Mouse (Mus musculus): Measurements from ENCODE around the gene Mgat4b.
"Not testable (repeated sequence)": the region's sequence is repeated elsewhere in the genome, so short reads cannot be mapped to it uniquely, and the experiment has no call there.

The Mgat4b gene

DNA sequence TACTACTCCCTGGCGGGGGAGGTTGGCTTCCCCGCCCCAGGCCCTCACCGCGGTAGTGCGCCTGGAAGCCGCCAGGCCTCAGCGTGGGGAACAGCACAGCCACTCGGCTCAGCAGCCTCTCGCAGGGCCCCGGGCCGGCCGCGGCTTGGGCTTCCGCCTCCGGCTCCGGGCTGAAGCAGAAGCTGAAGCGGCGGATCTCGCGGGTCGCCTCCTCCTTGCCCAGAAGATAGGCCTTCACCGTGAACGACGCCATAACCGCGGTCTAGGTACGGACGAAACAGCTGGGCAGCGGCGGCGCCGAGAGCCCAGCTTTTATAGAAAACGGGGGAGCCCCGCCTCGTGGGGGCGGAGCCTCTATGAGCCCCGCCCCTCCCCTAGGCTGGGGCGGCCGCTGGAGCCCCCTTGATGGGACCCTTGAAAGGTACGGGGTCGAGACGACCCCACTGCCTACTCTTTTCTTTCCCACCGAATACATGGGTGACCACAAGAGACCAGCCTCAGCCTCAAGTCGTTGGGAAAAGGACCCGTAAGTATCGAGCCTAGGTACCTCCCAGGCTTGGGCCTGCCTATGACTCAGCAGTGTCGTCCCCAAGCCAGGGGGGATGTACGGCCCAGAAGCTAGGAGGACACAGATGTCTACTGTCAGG lies at the start of gene Mgat4b, which contains the start of gene Sqstm1:
Mgat4b (plus strand) TSS at position 386 of the 647 bp plus-strand sequence.
Sqstm1 (minus strand) TSS at position 323 of the 647 bp plus-strand sequence.
- DNase-seq (ENCODE audit: low read depth): peak; percentile 61

DNA sequence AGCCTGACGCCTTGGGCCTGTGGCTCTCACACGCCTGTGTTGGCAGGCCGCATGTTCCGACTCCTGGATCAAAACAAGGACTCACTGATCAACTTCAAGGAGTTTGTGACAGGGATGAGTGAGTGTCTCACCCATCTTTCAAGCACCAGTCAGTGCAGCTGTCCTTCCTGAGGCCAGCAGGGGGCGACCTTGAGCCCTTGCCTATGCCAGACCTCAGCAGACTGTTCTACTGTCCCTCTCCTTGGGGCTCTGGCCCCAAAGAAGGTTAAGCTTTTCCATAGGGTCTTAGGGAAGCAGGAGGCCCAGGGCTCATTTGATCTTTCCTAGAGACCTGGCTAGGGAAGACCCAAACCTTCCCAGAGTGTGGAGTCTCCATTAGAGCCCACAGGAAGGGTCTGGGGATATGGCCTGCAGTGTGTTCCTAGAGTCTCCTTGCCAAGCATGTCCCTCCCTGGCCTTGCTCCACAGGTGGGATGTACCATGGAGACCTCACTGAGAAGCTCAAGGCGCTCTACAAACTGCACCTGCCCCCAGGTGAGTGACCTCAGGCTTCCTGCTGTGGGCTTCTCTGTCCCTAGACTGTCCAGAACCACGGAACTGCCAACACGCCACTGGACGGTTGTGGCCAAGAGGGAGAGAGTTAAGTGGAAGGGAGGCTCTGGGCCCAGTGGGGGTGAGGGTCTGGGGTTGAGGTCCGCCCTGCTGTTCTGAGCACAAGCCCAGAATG lies 48.9 kb upstream of the Mgat4b start:
- DNase-seq (ENCODE audit: low read depth): peak; percentile 66

DNA sequence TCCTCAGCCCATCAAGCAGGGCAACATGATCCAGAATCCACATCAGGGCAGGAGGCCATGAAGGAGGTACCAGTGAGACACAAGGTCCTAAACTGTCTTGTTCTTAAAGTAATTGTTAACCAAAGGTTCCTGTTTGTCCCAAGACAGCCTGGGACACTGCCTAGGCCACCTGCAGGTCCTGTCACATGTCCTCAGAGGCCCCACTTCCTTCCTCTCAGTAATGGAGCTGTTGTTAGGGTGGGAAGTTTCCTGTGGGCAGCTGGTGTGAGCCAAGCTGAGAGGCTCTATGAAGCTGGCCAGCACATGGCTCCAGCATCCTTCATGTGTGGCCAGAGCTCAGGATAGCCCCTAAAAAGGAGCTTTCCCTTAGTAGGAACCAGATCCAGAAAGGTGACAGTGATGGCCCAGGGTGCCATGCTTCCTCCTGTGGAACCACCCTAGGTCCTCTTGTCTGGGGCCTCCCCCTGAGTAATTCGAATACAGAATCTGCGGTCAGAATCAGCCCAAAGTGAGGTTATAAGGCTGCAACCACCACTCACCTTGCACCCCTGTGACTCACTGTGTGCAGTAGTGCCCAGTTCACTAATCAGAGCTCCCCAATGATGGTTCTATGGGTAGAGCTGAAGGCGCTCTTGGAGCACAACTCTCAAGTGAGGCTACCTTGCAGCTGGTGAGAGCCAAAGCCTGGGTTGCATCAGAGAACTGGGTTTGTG lies 48.2 kb upstream of the Mgat4b start:
- peak; percentile 8 for DNase-seq (ENCODE audit: low read depth)

DNA sequence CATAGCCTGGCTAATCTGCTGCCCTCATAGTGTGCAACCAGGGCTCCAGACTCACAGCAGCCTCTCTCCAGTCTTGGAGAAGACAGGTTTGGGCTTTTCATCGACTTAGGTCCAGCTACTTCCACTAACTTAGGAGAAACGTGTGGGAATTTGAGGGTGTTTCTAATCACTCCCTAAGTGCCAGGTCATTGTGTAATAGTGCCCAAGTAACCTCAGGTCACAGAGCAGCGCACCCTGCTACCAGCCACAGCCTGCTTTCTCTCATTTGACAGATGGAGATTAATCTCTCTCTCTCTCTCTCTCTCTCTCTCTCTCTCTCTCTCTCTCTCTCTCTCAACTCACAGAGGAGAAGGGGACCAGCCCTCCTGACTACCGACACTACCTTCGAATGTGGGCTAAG lies 42.3 kb upstream of the Mgat4b start:
- DNase-seq (ENCODE audit: low read depth): no peak

DNA sequence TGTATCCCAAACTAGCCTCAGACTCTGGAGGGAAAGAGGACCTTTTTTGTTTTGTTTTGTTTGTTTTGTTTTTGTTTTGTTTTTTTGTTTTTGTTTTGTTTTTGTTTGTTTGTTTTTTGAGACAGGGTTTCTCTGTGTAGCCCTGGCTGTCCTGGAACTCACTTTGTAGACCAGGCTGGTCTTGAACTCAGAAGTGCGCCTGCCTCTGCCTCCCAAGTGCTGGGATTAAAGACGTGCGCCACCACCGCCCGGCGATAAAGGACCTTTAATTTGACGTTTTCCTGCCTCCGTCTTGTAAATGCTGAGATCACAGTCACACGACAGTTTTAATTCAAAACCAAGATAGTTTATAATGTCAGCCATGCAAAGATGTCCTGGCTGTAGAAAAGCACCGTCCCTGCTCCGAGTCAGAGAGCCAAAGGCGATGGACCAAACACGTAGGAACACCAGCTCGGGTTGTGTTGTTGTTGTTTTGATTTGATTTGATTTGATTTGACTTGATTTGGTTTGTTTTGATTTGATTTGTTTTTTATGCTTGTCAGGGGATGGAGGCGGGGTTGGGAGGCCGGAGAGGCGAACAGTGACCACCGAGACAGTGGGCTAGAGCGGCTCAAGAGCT lies 36.5 kb upstream of the Mgat4b start, which contains the start of gene Mrnip:
Mrnip (plus strand) TSS at position 334 of the 619 bp plus-strand sequence.
- DNase-seq (ENCODE audit: low read depth): not testable (repeated sequence)

DNA sequence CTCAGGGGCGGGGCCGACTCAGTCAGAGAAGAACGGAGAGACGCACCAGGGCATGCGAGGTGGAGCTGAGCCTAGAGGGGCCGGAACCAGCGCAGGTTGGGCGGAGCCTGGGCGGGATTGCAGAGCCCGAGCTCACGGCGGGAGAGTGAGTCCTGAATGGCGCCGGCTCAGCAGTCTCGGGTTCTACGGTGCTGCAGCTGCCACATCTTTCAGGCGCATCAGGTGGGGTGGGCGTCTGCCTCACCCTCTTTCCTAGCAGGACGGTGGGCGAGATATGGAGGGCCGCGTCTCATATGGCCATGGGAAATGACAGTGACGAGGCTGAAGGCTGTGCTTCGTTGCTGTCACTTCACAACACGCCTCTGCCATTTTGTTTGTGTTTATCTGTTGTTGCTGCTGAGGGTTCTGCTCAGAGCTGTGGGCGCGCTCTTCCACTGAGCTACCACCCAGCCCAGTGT lies 35.9 kb upstream of the Mgat4b start:
- DNase-seq (ENCODE audit: low read depth): peak; percentile 98

DNA sequence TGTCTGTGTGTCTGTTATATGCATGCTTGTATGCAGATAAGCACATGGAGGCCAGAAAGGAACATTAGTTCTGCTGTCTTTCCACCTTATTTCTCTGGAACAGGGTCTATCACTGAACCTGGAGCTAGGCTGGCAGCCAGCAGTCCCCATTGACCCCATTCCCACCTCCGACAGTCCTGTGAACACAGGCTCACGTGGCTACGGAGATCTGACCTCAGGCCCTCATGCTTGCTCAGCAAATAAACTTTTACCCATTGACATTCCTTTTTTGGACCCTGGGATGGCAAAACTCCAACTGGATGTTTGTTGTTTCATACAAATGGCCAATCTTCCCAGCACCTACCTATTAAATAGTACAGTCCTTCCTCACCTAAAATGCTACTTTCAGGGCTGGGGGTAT lies 34.3 kb upstream of the Mgat4b start:
- DNase-seq (ENCODE audit: low read depth): no peak

DNA sequence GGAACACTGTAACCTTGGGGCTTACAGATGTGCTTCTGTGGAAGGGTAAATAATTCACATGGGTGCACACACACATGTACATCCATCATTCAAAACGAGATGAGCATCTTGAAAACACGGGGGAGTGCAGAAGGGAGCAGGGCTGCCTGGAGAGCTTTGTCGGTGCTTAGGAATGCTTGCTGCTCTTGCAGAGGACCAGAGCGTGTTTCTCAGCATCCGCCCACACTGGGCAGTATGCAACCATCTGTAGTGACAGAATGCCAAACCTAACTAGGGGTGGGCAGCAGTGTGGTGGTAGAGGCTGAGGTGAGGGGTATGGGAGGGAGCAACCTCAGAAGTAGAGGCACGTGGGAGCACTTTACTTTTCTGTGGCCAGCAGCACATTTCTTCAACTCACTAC lies 33.6 kb upstream of the Mgat4b start:
- no peak for DNase-seq (ENCODE audit: low read depth)

DNA sequence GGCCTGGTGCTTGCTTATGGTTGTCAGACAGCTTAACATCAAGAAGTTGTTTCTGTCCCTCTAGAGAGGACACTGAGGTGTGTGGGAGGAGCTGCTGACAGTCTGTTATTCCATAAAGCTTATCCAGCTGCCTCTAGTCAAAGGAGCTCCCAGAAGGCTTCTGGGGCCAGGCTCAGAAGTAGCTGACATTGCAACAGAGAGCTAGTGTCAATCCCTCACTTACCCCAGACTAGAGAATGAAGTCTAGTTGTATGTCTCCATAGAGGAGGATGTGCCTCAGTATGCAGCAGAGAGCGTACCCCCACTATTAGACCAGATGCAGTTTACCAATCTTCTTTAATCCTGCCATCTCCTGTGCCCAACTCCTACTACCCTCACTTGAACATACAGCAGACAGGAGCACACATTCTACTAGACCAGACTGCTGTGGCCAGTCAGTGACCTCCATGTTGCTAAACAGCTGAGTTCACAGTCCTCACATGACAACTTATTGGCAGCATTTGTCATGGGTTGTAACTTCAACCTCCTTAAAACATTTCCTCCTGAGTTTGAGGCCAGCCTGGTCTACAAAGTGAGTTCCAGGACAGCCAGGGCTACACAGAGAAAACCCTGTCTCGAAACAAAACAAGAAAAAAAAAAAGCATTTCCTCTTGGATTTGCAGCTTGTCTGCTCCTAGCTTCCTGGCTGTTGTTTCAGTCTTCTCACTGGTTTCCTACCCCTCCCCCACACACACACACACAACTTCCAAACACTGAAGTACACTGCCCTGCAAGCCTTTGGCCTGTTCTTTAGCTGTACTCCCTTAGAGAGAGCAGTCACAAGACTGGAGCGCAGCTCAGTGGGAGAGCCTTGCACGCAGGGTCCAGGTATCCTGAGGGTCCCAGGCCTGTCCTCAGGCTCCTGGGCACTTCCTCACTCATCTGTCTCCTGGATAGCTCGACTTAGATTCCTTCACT lies 31.9 kb upstream of the Mgat4b start:
- no peak for DNase-seq (ENCODE audit: low read depth)

DNA sequence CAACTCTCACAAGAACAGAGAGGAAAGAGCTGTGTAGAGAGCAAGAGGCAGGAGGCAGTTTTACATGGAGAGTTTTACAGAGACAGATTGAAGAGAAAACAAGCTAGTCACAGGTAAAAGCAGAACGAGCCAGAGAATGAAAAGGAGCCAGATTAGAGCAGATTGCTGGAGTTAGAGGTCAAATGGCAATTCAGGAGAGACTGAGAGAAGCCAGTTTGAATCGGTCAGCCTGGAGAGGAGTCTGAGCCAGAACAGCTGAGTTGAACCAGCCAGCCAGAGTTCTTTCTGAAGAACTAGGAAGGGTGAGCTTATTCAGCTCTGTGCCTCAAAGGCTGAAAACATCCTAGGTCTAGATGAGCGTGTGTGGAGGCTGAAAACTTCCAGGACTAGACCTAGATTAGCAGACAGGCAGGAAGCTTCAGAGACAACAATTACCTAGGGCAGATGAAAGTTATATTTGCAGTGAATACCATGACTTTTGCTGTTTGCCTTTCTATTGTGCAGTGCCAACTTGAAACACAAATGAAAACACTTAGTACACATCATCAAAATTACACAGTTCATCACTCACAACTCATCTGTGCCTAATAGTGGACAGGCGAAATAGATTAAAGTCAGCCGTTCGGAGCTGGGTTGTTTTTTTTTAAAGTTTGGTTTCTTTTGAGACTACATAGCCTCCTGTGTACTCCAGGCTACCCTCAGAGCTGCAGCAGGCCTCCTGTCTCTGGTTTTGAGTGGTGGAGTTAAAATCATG lies 30.0 kb upstream of the Mgat4b start:
- DNase-seq (ENCODE audit: low read depth): no peak

DNA sequence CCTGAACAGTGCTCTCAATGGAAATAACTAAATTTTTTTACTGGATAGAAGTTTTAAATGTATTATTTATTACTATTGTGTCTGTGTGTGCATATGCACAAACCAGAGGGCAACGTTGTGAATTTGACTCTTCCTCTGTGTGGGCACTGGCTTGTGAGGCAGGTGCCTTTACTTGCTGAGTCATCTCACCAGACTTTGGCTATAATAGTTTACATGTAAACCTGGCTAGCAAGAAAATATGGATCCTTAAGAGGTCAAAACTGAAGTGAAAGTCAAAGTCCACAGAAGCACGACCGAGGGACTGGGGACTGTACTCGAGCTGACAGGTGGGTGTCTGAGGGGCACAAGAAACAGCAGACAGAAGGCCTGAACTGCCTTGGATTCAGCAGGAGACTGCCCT lies 28.0 kb upstream of the Mgat4b start:
- DNase-seq (ENCODE audit: low read depth): no peak

DNA sequence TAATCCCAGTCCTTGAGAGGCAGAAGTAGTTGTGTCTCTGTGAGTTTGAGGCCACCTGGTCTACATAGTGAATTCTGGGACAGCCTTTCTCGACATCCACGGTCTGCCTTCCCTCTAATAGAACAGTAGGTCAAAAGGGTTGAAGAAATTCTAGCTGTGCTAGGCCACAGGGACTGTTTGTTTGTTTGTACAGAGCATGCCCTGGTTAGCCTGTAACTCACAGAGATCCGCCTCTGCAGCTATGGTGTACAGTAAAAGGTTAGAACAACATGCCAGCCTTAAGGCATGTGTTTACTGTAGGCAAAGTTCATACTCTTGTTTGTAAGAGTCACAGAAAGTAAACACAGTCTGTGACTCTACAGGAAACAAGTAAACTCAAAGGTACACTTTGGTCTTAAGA lies 25.9 kb upstream of the Mgat4b start:
- DNase-seq (ENCODE audit: low read depth): no peak

DNA sequence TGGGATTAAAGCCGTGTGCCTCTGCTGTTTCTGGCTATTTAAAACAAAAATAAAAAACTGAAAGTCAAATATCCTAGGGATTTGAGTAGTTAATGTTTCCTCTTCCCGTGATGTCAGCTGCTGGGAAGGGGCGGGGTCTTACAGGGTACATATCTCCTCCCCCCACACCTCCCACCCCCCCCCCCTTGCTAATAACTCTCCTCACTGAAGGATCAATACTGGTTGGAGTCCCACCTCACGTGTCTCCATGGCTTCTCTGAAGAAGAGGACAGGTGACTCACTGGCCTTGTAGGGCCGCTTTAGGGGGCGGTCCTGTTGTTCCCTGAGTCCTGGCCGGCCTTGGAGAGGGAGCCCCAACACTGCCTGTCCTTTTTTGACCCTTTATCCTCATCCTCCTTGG lies 22.0 kb upstream of the Mgat4b start:
- no peak for DNase-seq (ENCODE audit: low read depth)

DNA sequence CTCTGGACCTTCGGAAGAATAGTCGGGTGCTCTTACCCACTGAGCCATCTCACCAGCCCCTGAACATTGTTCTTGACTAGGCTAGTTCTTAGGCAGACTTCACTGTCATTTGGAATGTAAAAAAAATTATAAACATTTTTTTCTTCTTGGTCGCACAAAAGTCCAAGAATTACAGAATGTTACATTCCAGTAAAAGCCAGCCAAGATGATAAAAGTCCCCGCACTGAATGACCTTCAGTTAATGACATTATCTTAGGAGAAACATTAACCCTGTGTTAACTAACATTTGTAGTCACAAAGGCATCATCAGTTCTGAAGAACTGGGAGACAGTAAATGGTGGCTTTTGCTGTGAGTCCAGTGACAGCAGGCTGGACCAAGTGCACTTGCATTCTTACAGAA lies 20.3 kb upstream of the Mgat4b start:
- DNase-seq (ENCODE audit: low read depth): no peak

DNA sequence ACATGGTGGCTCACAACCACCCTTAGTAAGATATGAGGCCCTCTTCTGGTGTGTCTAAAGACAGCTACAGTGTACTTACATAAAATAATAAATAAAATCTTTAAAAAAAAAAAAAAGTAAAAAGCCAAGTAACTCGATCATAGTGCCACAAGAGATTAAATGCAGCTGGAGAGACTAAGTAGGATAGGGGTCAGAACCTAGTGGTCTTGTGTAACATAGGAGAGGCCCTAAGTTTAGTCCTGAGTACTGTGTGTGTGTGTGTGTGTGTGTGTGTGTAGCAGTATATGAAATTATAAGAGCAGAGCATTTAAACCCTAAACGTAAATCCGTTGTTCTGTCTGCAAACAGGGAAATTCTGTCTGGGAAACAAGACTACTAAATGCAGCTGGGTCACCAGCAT lies 18.4 kb upstream of the Mgat4b start:
- DNase-seq (ENCODE audit: low read depth): no peak

DNA sequence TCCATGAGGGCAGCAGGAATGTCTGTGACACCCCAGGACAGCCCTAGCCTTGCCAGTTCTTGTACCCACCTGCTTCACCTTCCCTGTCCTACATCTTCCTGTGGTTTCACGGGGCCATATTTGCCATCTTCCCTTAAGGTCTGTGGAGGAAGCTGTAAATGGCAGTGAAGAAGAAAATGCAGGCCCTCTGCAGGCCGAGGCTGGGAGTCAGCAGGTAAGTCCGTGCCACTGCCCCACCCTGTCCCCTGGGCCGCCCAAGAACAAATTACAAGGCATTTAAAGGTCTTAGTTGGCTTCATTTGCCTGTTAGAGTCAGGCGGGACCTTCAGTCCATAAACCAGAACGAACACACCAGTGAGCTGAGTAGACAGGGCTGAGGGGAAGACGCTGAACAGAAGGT lies 16.6 kb upstream of the Mgat4b start:
- no peak for DNase-seq (ENCODE audit: low read depth)

DNA sequence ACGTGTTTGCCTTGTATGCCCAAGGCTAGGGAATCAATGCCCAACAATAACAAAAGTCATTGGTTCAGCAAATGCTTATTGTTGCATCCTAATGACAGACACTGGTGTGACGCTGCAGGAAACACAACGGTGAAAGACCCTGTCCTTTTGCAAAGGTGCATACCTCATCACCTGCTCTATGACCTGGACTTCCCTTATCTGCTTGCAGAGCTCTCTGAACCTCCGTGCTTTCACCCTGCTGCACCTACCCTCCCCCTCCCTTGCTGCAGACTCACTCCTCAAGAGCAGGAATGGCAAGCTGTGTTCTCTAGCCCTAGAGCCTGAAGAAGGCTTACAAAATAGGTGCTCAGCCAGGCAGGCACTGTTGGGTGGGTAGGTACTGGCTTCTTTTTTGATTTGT lies 15.9 kb upstream of the Mgat4b start:
- no peak for DNase-seq (ENCODE audit: low read depth)

DNA sequence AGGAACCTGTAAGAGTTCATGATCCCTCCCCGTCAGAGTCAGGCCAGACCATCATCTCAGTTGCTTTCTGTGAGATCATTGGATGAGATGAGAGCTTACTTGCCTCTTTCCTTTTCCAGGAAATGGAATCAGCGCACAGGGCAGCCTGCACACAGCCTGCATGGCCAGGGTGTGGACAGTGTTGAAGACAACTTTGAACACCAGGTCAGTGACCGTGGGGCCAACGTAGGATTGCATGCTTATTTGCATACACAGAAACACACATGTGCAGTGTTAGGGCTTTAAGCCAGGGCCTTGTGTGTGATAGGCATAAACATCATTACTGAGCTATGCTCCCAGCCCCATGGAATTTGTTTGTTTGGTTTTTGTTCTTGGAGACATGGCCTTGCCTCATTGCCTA lies 13.2 kb upstream of the Mgat4b start:
- no peak for DNase-seq (ENCODE audit: low read depth)

DNA sequence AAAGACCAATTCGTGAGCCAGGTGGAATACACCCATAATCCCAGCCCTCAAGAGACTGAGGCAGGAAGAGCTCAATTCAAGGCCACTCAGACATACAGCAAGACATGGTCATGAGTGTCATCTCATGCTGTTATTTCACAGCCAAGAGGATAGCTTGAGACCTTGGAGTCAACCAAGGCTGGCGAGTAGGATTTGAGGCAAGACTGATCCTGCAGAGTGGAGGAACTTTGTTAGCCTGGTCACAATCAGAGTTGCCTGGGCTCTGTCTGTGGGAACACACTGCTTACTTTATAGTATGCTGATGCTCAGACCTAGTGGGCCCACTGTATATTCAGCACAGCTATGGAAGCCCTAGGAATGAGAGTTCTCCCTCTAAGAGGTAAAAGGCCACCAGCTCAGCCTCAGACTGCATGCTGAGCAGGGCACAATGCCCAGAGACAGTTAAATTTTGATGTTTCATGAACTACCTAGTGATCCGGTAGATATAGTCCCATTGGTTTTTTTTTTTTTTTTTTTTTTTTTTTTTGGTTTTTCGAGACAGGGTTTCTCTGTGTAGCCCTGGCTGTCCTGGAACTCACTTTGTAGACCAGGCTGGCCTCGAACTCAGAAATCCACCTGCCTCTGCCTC lies 12.4 kb upstream of the Mgat4b start:
- DNase-seq (ENCODE audit: low read depth): no peak

DNA sequence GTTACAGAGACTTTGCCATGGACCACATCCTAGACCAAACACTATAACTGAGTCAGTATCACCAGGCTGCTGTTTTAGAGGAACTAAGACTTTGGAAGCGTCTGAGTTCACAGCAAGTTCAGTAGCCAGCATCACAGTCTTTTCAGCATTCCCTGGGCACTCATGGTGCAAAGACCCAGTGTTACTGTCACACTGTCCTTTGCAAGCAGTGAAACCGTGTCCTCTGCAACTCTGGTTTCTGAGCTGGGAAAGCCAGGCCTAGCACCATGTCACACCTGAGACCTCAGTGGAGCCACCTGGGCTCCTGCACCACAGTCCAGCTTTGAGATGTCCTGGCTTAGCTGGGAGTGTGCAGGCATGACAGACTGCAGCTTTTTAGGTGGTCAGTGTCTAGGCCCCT lies 11.8 kb upstream of the Mgat4b start:
- no peak for DNase-seq (ENCODE audit: low read depth)

All from c-Kit-positive CD71-negative TER-119-negative erythroid progenitor cells, embryonic 14.5 days (primary cell).